Mouse (Mus musculus) cortical plate, adult 2 months (tissue): ENCODE measurements around the gene Efl1.

Source experiments
- CTCF ChIP-seq: fragments of 200-500 bp; IDR thresholded peaks from 2 replicates; pipeline ENCODE4 v1.5.1; 2011; ENCODE audit warnings: mild to moderate bottlenecking, control low read depth, low read length; ENCODE audit not compliant: insufficient read depth; ENCODE audit errors: extremely low read depth
- POLR2A ChIP-seq: fragments of 200-500 bp; IDR thresholded peaks from 2 replicates; pipeline ENCODE4 v1.6.1; 2011; ENCODE audit warnings: mild to moderate bottlenecking, low read length, control low read depth; ENCODE audit not compliant: insufficient read depth; ENCODE audit errors: extremely low read depth

DNA sequence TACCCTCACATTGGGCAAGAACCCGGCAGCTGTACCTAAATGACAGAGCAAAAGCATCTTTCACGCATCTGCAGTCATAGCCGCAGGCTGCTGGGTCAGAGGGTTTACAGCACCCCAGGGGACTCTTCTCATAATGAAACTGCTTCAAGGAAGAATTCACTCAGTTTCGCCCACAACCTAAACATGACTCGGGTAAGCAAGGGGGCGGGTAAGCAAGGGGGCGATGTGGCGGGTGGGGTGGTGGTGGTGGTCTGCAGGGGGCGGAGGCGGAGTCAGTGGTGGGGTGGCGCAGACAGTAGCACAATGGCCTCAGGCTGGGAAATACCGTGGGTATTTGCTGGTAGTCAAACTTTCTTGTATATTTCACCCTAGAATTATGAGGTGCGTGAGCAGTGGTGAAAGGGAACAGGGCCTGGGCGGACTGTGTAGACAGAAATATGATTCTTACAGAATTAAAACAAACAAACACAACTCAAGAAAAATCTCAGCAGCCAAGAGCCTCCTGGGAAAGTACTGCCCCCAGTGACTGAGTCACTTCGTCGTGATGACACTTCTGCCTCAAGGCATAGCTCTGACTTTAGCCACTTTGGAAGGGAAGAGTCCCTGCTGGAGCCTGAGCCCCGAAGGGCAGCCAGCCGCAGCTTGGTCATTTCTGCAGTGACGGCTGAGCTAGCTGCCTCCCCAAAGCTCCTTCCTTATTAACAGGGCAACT is 162.9 kb downstream of the Efl1 start:
- TF ChIP-seq CTCF (no peak), POLR2A (no peak)
